Mouse (Mus musculus): ENCODE measurements around the gene Trpd52l3.

DNA sequence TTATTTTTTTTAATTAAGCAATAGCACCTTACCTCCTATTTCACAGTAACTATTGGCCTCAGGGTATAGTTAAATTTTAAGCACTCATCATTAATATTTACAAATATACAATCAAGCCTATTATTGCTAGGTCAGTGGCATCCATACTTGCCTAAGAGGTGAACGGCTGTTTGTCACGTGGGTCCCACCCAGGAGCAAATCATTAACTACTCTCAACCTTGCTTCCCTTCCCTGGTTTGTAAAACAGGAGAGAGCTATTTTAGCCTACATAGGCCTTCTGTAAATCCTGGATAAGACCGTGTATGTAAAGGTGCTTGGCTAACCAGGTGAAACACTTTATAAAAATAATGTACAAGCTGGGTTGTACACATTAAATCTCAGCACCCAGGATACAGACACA lies 35.6 kb upstream of the Trpd52l3 start:
- TF ChIP-seq CTCF (conservative IDR thresholded peaks at IDR 0.05; ENCODE audit: insufficient read depth, insufficient read length, low read depth, low read length) (no peak), POLR2A (IDR thresholded peaks at IDR 0.05; ENCODE audit: low read depth, low read length) (no peak)
